ENCODE assay signal across 8 mouse cellular contexts in genomic region chr13:68605689-68606126, GRCm38 (mm10). TPM values are rescaled to one million over a fixed set of nuclear protein-coding genes. Genes with fewer than 3 reads are reported as not detected.
DNase-seq lines count a peak whose midpoint lies in the region; ATAC-seq and TF ChIP-seq lines count a peak whose summit lies in the region.

No protein-coding gene starts in this region.

- TF ChIP-seq EP300 in ES-Bruce4 (IDR thresholded peaks at IDR 0.05; ENCODE audit: insufficient read depth, low read depth, low read length), result no peak

- no peak overlapping the region for H3K9ac ChIP-seq in ES-Bruce4 (ENCODE audit: low read depth, poor library complexity, severe bottlenecking)
- peak overlapping the region; percentile 12; the same call in 1 of the 2 replicates for H3K9ac ChIP-seq in forebrain, embryonic 11.5 days (ENCODE audit: low read length)
- H3K9ac ChIP-seq in hindbrain, embryonic 12.5 days, result no peak overlapping the region
- H3K9ac ChIP-seq in limb, embryonic 15.5 days, result no peak overlapping the region
- H3K9ac ChIP-seq in midbrain, embryonic 15.5 days, result peak overlapping the region; percentile 15; the same call in 1 of the 2 replicates

- ATAC-seq in forebrain, embryonic 11.5 days (replicated peaks; ENCODE audit: low FRiP score), result peak; percentile 88
- ATAC-seq in hindbrain, embryonic 12.5 days (ENCODE audit: low FRiP score), result peak; percentile 68
- ATAC-seq in limb, embryonic 15.5 days (ENCODE audit: insufficient number of reproducible peaks, low FRiP score, low TSS enrichment, low read depth), result peak; percentile 64
- ATAC-seq in midbrain, embryonic 15.5 days (replicated peaks), result peak; percentile 83

- no peak for TF ChIP-seq POLR2A in ES-Bruce4 (IDR thresholded peaks at IDR 0.05; ENCODE audit: insufficient read depth, low read length)

- 2% methylated on average over 8 of the region's 11 CpGs for WGBS in forebrain, embryonic 11.5 days
- 2% methylated on average over 7 of the region's 11 CpGs for WGBS in hindbrain, embryonic 12.5 days
- WGBS in limb, embryonic 15.5 days, result 2% methylated on average over 11 of the region's 11 CpGs
- WGBS in midbrain, embryonic 15.5 days, result 3% methylated on average over 10 of the region's 11 CpGs

- 0 out of 2 replicates have a peak overlapping the region, but pooled peaks have one; percentile 26 for H3K4me3 ChIP-seq in ES-Bruce4 (ENCODE audit: low read depth, low read length)
- H3K4me3 ChIP-seq in forebrain, embryonic 11.5 days (ENCODE audit: low read depth, low read length), result peak overlapping the region; percentile 17
- H3K4me3 ChIP-seq in hindbrain, embryonic 12.5 days, result peak overlapping the region; percentile 22
- peak overlapping the region; percentile 32 for H3K4me3 ChIP-seq in limb, embryonic 15.5 days
- H3K4me3 ChIP-seq in midbrain, embryonic 15.5 days, result peak overlapping the region; percentile 35

- no peaks in the 10 kb centered on the region for H3K4me1 ChIP-seq in ES-Bruce4 (ENCODE audit: control insufficient read depth, insufficient read depth, low read length)
- H3K4me1 ChIP-seq in forebrain, embryonic 11.5 days (replicated peaks; ENCODE audit: control insufficient read depth, insufficient read depth, low read length), result no peaks in the 10 kb centered on the region
- H3K4me1 ChIP-seq in hindbrain, embryonic 12.5 days, result no peaks in the 10 kb centered on the region; the same call in 1 of the 2 replicates
- peaks cover 27% of the 10 kb centered on the region for H3K4me1 ChIP-seq in limb, embryonic 15.5 days
- peaks cover 29% of the 10 kb centered on the region for H3K4me1 ChIP-seq in midbrain, embryonic 15.5 days

- peak overlapping the region; percentile 27; the same call in 1 of the 2 replicates for H3K4me2 ChIP-seq in forebrain, embryonic 11.5 days (ENCODE audit: low read depth, low read length, severe bottlenecking)
- peak overlapping the region; percentile 46 for H3K4me2 ChIP-seq in hindbrain, embryonic 12.5 days (replicated peaks)
- peak overlapping the region; percentile 45 for H3K4me2 ChIP-seq in limb, embryonic 15.5 days
- peak overlapping the region; percentile 50 for H3K4me2 ChIP-seq in midbrain, embryonic 15.5 days

- no peaks in the 10 kb centered on the region for H3K27me3 ChIP-seq in ES-Bruce4 (ENCODE audit: control insufficient read depth, insufficient read depth, low read length, poor library complexity, severe bottlenecking)
- H3K27me3 ChIP-seq in forebrain, embryonic 11.5 days (ENCODE audit: control insufficient read depth, insufficient read depth, low read length), result no peaks in the 10 kb centered on the region
- no peaks in the 10 kb centered on the region; the same call in none of the 2 replicates for H3K27me3 ChIP-seq in hindbrain, embryonic 12.5 days
- H3K27me3 ChIP-seq in limb, embryonic 15.5 days, result no peaks in the 10 kb centered on the region
- no peaks in the 10 kb centered on the region for H3K27me3 ChIP-seq in midbrain, embryonic 15.5 days (replicated peaks)

- TF ChIP-seq CTCF in ES-Bruce4 (IDR thresholded peaks at IDR 0.05; ENCODE audit: low read depth, low read length), result no peak

- DNase-seq in adrenal gland, postnatal 10 days, result peak; percentile 53
- DNase-seq in forebrain, embryonic 11.5 days (ENCODE audit: low spot score), result peak; percentile 74
- no peak for DNase-seq in spleen, postnatal 14 days (ENCODE audit: low spot score in 2 of 2)
- no peak for DNase-seq in thymus, postnatal 14 days

- no peaks in the 10 kb centered on the region for H3K9me3 ChIP-seq in ES-Bruce4 (replicated peaks; ENCODE audit: control insufficient read depth, insufficient read depth, low read length, poor library complexity, severe bottlenecking)
- no peaks in the 10 kb centered on the region for H3K9me3 ChIP-seq in forebrain, embryonic 11.5 days (ENCODE audit: control insufficient read depth, low read length)
- H3K9me3 ChIP-seq in hindbrain, embryonic 12.5 days (replicated peaks), result no peaks in the 10 kb centered on the region
- H3K9me3 ChIP-seq in limb, embryonic 15.5 days, result no peaks in the 10 kb centered on the region
- no peaks in the 10 kb centered on the region for H3K9me3 ChIP-seq in midbrain, embryonic 15.5 days

- H3K27ac ChIP-seq in ES-Bruce4 (ENCODE audit: insufficient read depth, low read length), result no peak overlapping the region
- no peak overlapping the region for H3K27ac ChIP-seq in forebrain, embryonic 11.5 days (ENCODE audit: low read depth, low read length)
- H3K27ac ChIP-seq in hindbrain, embryonic 12.5 days, result no peak overlapping the region
- no peak overlapping the region for H3K27ac ChIP-seq in limb, embryonic 15.5 days
- no peak overlapping the region for H3K27ac ChIP-seq in midbrain, embryonic 15.5 days

- no peaks in the 10 kb centered on the region for H3K36me3 ChIP-seq in ES-Bruce4 (ENCODE audit: control insufficient read depth, insufficient read depth, low read length, poor library complexity, severe bottlenecking)
- H3K36me3 ChIP-seq in forebrain, embryonic 11.5 days (ENCODE audit: control insufficient read depth, insufficient read depth, low read length), result no peaks in the 10 kb centered on the region
- H3K36me3 ChIP-seq in hindbrain, embryonic 12.5 days, result no peaks in the 10 kb centered on the region
- H3K36me3 ChIP-seq in limb, embryonic 15.5 days, result no peaks in the 10 kb centered on the region
- H3K36me3 ChIP-seq in midbrain, embryonic 15.5 days (replicated peaks), result no peaks in the 10 kb centered on the region

RNA-seq across cellular contexts. Expression of gene 1700001L19Rik, which starts 8.5 kb away (rescaled TPM):
- not detected in 2 replicates for polyA plus RNA-seq in ES-Bruce4 (2011; ENCODE audit: insufficient read depth, insufficient read length, low read depth, missing spikeins)
- total RNA-seq in adrenal gland, postnatal 10 days (2021), result under 1 TPM in 1 of 2 experiments, not detected in 1; 0.39 TPM
- 0.93 and 1.1 TPM in 2 replicates for polyA plus RNA-seq in forebrain, embryonic 11.5 days (2014; fragmentation: Nextera tagmentation; extraction: Ambion mirVana)
- polyA plus RNA-seq in hindbrain, embryonic 12.5 days (2016; fragmentation: Nextera tagmentation; extraction: Ambion mirVana), result 1.3 and 1.9 TPM in 2 replicates
- 0.31 and 0.45 TPM in 2 replicates for polyA plus RNA-seq in limb, embryonic 15.5 days (2015; fragmentation: Nextera tagmentation; extraction: Ambion mirVana)
- 9.6 and 9.8 TPM in 2 replicates for polyA plus RNA-seq in midbrain, embryonic 15.5 days (2015; fragmentation: Nextera tagmentation; extraction: Ambion mirVana)

RNA-seq across cellular contexts. Expression of gene Fastkd3, which starts 23.7 kb away (rescaled TPM):
- 29.4 and 36.9 TPM in 2 replicates for polyA plus RNA-seq in ES-Bruce4 (2011; ENCODE audit: insufficient read depth, insufficient read length, low read depth, missing spikeins)
- 10 to 100 TPM; 13.8 to 17.2 TPM for total RNA-seq in adrenal gland, postnatal 10 days (2021)
- 43.4 and 46.6 TPM in 2 replicates for polyA plus RNA-seq in forebrain, embryonic 11.5 days (2014; fragmentation: Nextera tagmentation; extraction: Ambion mirVana)
- 26.8 and 34.9 TPM in 2 replicates for polyA plus RNA-seq in hindbrain, embryonic 12.5 days (2016; fragmentation: Nextera tagmentation; extraction: Ambion mirVana)
- polyA plus RNA-seq in limb, embryonic 15.5 days (2015; fragmentation: Nextera tagmentation; extraction: Ambion mirVana), result 30.1 and 32.2 TPM in 2 replicates
- polyA plus RNA-seq in midbrain, embryonic 15.5 days (2015; fragmentation: Nextera tagmentation; extraction: Ambion mirVana), result 22.8 and 23.8 TPM in 2 replicates

RNA-seq across cellular contexts. Expression of gene Mtrr, which starts 23.8 kb away (rescaled TPM):
- 28.3 and 35.3 TPM in 2 replicates for polyA plus RNA-seq in ES-Bruce4 (2011; ENCODE audit: insufficient read depth, insufficient read length, low read depth, missing spikeins)
- 10 to 100 TPM; 18.6 to 19.0 TPM for total RNA-seq in adrenal gland, postnatal 10 days (2021)
- 21.6 and 22.3 TPM in 2 replicates for polyA plus RNA-seq in forebrain, embryonic 11.5 days (2014; fragmentation: Nextera tagmentation; extraction: Ambion mirVana)
- 16.1 and 16.3 TPM in 2 replicates for polyA plus RNA-seq in hindbrain, embryonic 12.5 days (2016; fragmentation: Nextera tagmentation; extraction: Ambion mirVana)
- polyA plus RNA-seq in limb, embryonic 15.5 days (2015; fragmentation: Nextera tagmentation; extraction: Ambion mirVana), result 19.0 and 20.3 TPM in 2 replicates
- polyA plus RNA-seq in midbrain, embryonic 15.5 days (2015; fragmentation: Nextera tagmentation; extraction: Ambion mirVana), result 12.9 and 14.4 TPM in 2 replicates

Comparison
In these comparisons a context has a peak if more than half of its experiments do, and no peak if none do; other contexts are left out.
1. H3K9ac ChIP-seq: peak in forebrain, embryonic 11.5 days (single experiment) and midbrain, embryonic 15.5 days (single experiment); none in ES-Bruce4 (single experiment), hindbrain, embryonic 12.5 days (single experiment) and limb, embryonic 15.5 days (single experiment).
2. DNase-seq: peak in adrenal gland, postnatal 10 days (single experiment) and forebrain, embryonic 11.5 days (single experiment); none in spleen, postnatal 14 days (0 of 2) and thymus, postnatal 14 days (single experiment).
3. Peak in every context shown above with its lines, with median percentiles within 50 percentile points of each other: H3K4me3 ChIP-seq, ATAC-seq and H3K4me2 ChIP-seq.